Mouse (Mus musculus) Patski (cell line): ENCODE measurements at regions not wholly inside any gene's neighbourhood (a gene's known extent, or its start where the extent isn't known, plus 50 kb on each side); places are given as distances from the start of the nearest gene placed in this dataset.
"Not testable (repeated sequence)": the region's sequence is repeated elsewhere in the genome, so short reads cannot be mapped to it uniquely, and the experiment has no call there.

ENCODE experiments used
- ATAC-seq: fragments of 100-300 bp; one replicate; pipeline ENCODE4 v1.8.0; 2021
- CTCF ChIA-PET: fragments of 350-600 bp; sonication (Branson Sonifier 250); formaldehyde crosslinking; loops from one replicate; lab custom pipeline; 2022; ENCODE audit warnings: inconsistent platforms; lab: Charles Lee
- POLR2A ChIA-PET: fragments of 350-600 bp; sonication (Branson Sonifier 250); formaldehyde crosslinking; loops from one replicate; lab custom pipeline; 2022; ENCODE audit warnings: antibody characterized with exemption, inconsistent platforms; lab: Charles Lee
- DNase-seq: peaks from one replicate; pipeline ENCODE4 v3.0.0-alpha.2; 2011; ENCODE audit warnings: low read depth, low spot score
- H3K27me3 ChIP-seq: fragments of 371-371 bp; one replicate; pipeline ENCODE4 v1.5.1; 2021
- CTCF ChIP-seq: fragments of 100-300 bp; IDR thresholded peaks from one replicate; pipeline ENCODE4 v1.5.1; 2021
- in situ Hi-C: fragments of 300-500 bp; cut with MboI; formaldehyde crosslinking; loops from 3 replicates; pipeline ENCODE4 v1.11.1; 2018; ENCODE audit warnings: low pct_unique_long_range_greater_than_20kb, mixed read lengths

DNA sequence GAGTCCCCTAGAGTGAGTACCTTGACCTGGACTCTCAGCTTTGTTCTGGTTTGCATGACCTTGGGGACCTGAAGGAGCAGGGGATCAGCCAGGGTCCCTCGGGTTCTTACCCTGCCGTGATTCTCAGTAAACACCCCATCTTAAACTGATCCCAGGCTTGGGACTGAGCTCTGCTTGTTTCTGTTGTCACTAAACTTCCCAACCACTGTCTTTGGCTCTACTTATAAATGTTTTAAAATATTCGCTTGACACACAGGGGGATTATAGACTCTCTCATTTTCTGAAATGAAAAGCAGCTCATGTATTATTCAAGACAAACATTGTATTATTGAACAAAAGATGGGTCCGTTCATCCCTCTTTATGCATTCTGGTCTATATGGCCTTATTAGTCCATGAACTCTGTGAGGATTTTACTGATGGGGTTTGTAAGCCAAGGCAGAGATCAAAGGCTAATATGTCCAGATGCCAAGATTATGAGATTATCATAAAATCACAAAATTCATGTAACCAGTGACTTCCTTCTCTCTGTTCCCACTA, 248.6 kb downstream of the 1810013L24Rik start:
- no peak for DNase-seq
- no peak for TF ChIP-seq CTCF
- ChIA-PET CTCF (no interaction called here), POLR2A (no interaction called here)
- H3K27me3 ChIP-seq = no peaks in the 10 kb centered on the region
- no peak for ATAC-seq
- in situ Hi-C loops = no loop called here

DNA sequence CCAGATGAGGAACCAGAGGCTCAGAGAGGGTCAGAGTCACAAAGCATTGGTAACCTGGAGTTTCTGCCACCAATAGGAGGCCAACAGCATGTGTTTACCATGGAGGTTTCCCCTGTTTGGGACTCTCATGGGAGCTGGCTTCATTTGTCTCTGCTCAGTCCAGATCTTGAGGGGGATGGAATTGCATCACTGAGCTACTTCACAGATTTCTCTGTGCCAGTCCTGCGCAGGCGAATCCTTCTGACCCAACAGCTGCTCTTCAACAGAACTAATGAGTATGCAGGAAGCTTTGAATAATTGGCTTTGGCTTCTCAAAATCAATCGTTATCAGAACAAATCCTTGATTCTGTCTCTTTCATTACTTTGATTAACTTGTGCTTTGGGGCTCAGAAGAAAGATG, 253.1 kb downstream of the 1810013L24Rik start:
- no peak for ATAC-seq
- CTCF ChIA-PET = no interaction called here
- POLR2A ChIA-PET = no interaction called here
- no peaks in the 10 kb centered on the region for H3K27me3 ChIP-seq
- in situ Hi-C loops = no loop called here
- no peak for DNase-seq
- no peak for TF ChIP-seq CTCF

DNA sequence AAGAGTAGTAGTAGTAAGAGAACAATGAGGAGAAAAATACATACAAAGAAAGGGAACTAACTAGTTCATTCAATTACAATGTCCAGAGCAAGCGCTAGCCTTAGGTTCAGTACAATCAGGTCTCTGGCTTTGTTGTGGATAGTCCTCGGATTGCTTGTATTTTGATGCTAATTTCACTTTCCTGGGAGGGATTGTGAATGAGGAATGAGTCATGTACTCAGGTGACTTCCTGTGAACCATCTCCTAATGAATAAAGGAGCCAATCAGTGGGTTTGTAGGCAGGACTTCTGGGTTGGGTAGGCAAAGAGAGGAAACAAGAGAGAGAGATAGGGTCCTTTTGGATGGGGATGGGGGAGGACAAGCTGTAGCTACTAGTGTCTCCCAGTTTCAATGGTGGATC, 253.8 kb downstream of the 1810013L24Rik start:
- ChIA-PET POLR2A (no interaction called here), CTCF (interaction anchor here (1.3 kb wide), 1 partner anchor 14 kb away, joined by 3 read pairs; no protein-coding TSS in a partner anchor)
- no peak for TF ChIP-seq CTCF
- in situ Hi-C loops = no loop called here
- H3K27me3 ChIP-seq = no peaks in the 10 kb centered on the region
- no peak for DNase-seq
- no peak for ATAC-seq

DNA sequence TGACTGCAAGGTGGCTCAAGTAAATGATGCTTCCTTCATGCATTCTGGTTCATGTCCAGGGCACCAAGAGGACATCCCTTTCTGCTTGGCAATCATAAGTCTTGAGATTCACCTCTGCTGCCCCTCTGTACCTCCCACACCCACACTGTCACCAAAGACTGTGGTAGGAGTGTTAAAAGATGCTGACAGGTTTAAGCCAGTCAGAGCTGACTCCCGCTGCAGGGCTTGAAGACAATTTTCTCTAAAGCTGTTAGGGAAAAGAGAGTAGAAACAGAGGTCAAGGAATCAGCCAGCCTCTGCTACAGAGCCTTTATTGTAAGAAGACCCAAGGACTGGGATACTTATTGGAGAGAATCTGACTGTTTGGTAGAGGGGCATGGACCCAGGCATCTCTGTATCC, 254.7 kb downstream of the 1810013L24Rik start:
- in situ Hi-C loops = no loop called here
- ChIA-PET POLR2A (no interaction called here), CTCF (interaction anchor here (0.7 to 1.6 kb wide), 3 partner anchors 13 to 227 kb away, joined by 3 read pairs; no protein-coding TSS in a partner anchor)
- no peak for TF ChIP-seq CTCF
- no peaks in the 10 kb centered on the region for H3K27me3 ChIP-seq
- ATAC-seq (no peak), DNase-seq (no peak)

DNA sequence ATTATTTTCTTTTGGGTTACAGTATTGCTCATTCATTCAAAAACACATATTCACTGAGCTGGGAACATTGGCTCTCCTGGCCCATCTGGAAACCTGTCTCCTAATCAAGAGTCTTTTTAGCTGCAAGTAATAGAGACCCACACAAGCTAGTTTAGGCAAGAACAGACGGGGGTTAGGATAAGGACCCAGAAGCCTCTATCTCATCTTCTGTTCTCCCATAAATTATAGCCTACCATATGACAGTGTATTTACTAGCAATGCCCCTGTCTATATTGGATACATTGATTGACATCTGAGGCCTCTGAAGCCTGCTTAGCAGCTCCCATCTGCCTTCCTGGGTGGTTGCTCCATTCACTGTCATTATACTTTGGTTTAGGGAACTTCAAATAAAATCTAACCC, 255.2 kb downstream of the 1810013L24Rik start:
- in situ Hi-C loops = no loop called here
- CTCF ChIA-PET = interaction anchor here (0.7 to 1.6 kb wide), 3 partner anchors 12 to 226 kb away, joined by 3 read pairs; no protein-coding TSS in a partner anchor
- no peak for DNase-seq

DNA sequence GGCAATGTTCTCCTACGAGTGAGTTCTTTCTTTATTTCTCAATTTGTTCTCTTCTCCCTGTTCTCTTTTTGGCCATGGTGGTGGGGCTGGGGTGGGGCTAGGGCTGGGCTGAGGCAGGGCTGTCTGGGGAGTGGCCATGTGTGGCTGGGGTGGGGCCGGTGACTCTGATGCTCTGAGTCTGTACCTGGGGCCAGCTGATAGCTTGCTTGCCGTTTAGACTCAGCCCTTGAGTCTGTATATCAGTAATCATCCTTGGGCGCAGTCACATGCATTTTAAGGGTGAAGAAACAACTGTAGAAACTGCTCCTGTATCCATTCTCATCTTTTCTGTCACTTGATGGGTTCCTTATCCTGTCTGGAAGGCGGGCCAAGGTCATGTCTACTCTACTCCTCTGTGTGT, 256.1 kb downstream of the 1810013L24Rik start:
- no peak for TF ChIP-seq CTCF
- ATAC-seq (no peak), DNase-seq (no peak)
- ChIA-PET CTCF (interaction anchor here (0.9 to 1.6 kb wide), 2 partner anchors 12 to 24 kb away, joined by 3 read pairs; no protein-coding TSS in a partner anchor), POLR2A (no interaction called here)
- H3K27me3 ChIP-seq = no peaks in the 10 kb centered on the region
- in situ Hi-C loops = no loop called here

More for the DNA sequence above, 255.2 kb downstream of the 1810013L24Rik start:
- POLR2A ChIA-PET = no interaction called here
- ATAC-seq = no peak
- no peak for TF ChIP-seq CTCF
- no peaks in the 10 kb centered on the region for H3K27me3 ChIP-seq

DNA sequence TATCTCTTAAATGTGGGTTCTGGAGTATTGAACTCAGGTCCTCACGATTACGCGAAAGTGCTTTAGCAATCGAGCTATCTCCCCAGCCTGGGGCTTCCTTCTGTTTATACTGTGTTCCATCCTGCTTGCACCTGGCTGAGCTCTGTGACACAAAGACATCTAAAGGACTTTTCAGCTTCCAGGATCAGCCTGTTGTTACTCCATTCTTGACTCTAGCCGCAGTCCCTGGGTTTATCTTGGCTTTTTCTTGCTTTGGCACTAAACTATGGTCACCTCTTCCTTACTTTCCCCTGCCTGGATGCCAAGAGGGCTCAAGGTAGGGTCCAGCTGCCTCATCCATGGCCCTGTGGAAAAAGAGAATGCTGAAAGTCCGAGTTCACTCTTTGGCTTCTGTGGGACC, 261.9 kb downstream of the 1810013L24Rik start:
- POLR2A ChIA-PET = no interaction called here
- TF ChIP-seq CTCF = no peak
- CTCF ChIA-PET = no interaction called here
- no peaks in the 10 kb centered on the region for H3K27me3 ChIP-seq
- ATAC-seq (no peak), DNase-seq (no peak)
- in situ Hi-C loops = no loop called here

DNA sequence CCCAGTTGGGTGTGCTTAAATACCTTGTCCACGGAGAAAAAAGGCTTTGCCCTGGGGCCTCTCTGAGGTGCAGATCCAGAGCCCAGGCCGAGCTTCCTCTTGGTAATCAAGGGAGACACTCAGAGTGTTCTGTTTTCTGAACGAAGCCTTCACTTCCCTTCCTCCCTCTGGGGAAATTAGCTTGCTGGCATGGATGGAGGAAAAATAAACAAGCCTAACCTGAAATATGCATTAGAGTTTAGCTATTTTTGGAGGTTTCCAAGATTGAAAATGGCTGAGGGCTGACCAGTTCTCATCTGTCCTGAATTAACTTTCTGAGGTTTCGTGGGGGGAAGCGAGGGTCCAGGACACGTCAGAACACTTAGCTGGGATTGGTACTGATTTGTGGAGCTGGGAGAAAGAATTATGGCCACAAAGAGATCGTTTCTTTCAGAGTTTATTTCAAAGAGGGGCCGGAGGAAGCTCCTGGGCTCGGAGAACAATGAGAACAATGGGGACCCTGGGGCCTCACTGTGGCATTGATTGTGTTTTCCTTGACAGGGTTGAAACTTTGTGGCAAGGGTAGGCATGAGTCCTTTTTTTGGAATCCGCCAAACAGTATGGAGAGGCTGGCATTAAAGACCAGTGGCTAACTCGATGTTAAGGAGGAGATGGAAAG, 262.4 kb downstream of the 1810013L24Rik start:
- no peak for DNase-seq
- no peak for ATAC-seq
- no peaks in the 10 kb centered on the region for H3K27me3 ChIP-seq
- ChIA-PET CTCF (no interaction called here), POLR2A (no interaction called here)
- in situ Hi-C loops = no loop called here
- TF ChIP-seq CTCF = no peak

DNA sequence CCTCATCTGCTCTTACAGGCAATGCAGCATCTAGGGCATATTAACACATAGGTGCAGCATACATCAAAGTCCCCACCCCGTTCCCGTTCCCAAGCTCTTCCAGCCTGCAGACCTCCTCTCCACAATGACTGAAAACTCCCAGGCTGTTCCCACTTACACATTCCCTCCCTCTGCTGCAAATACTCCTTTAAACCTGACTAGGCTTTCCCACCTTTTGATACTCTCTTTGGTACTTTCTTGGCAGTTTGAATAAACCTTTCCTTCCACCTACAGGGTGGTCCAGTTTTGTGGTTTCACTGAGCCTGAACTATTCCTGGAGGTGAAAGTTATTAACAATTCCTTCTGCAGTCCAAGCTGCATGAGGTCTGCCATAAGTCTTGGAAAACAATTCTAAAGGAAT, 263.7 kb downstream of the 1810013L24Rik start:
- in situ Hi-C loops = no loop called here
- CTCF ChIA-PET = interaction anchor here (1.2 to 1.3 kb wide), 2 partner anchors 20 to 156 kb away, joined by 3 read pairs; no protein-coding TSS in a partner anchor
- H3K27me3 ChIP-seq = no peaks in the 10 kb centered on the region
- ATAC-seq (no peak), DNase-seq (no peak)
- TF ChIP-seq CTCF = no peak
- POLR2A ChIA-PET = interaction anchor here (1.4 kb wide), 1 partner anchor 9 kb away, joined by 3 read pairs; no protein-coding TSS in a partner anchor

DNA sequence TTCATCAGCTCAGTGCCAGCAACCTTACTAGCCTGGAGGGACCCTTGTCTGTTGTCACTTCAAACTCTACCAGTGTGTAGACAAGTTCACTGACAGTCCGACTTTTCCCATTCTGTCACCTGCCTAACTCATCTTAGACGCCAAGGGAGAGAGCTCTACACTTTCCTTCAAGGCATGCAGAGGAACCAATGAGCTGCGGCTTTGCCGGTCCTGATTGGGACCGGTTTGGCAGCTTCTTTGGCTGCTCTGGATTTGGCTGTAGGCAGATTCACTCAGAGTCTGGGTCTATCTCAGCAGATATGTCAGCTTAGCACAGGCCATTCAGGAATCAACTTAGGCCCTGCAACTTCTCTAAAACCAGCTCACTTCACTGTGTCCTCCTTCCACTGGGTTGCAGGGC, 264.3 kb downstream of the 1810013L24Rik start:
- no peaks in the 10 kb centered on the region for H3K27me3 ChIP-seq
- ATAC-seq (no peak), DNase-seq (no peak)
- no peak for TF ChIP-seq CTCF
- ChIA-PET CTCF (interaction anchor here (0.8 to 1.3 kb wide), 3 partner anchors 20 to 155 kb away, joined by 3 read pairs; no protein-coding TSS in a partner anchor), POLR2A (interaction anchor here (1.4 kb wide), 1 partner anchor 9 kb away, joined by 3 read pairs; no protein-coding TSS in a partner anchor)
- in situ Hi-C loops = no loop called here

DNA sequence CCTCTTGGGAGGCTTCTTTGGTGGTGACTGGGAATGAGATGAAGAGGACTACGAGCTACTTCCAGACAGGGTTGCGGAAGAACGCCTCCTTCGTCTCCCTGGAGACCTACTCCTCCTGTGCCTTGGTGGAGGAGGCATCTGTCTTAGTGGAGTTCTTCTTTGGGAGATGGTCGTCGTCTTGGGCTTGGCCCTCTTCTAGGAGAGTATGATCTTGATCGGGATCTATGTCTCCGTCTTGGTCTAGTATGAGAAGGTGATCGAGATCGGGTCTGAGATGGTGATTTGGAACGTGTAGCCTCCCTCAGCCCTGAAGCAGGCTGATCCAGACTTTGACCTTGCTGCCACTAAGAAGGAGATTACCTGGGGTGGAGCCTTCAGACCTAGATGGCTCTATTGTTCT, 276.3 kb downstream of the 1810013L24Rik start:
- in situ Hi-C loops = no loop called here

DNA sequence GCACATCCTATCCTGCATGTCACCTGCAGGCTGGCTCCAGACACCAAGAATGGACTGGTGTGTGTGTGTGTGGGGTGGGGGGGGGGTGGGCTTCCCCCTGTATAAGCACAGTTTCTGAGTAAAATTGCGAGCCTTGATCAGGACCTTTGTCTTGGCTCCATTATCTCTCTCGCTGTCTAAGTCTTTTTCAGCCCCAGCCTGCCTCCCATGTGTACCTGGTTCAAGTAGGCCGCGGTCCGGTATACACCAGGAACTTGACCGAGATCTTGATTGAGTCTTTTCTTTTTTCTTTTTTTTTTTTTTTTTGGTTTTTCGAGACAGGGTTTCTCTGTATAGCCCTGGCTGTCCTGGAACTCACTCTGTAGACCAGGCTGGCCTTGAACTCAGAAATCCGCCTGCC, 276.8 kb downstream of the 1810013L24Rik start:
- POLR2A ChIA-PET, ATAC-seq, in situ Hi-C loops, CTCF ChIA-PET, DNase-seq, H3K27me3 ChIP-seq: not testable (repeated sequence)

More for the DNA sequence above, 276.3 kb downstream of the 1810013L24Rik start:
- no peak for ATAC-seq
- no peak for DNase-seq
- no peaks in the 10 kb centered on the region for H3K27me3 ChIP-seq
- ChIA-PET POLR2A (no interaction called here), CTCF (no interaction called here)
- no peak for TF ChIP-seq CTCF
